Mouse (Mus musculus) hematopoietic stem cell, adult 5-6 weeks (primary cell): ENCODE data around the gene Osbpl8. TPM values are rescaled to one million over a fixed set of nuclear protein-coding genes. Genes with fewer than 3 reads are reported as not detected.
A peak's percentile ranks its signal among the peaks of the same experiment; 100 is the strongest.

Experiments used
- ATAC-seq, 2 experiments: fragments of 125-278 bp in 1 of 2; replicated peaks in 1 of 2; 2 replicates each; pipeline ENCODE4 v1.8.0; 2016 to 2017; ENCODE audit warnings: inconsistent platforms in 2 of 2, mild to moderate bottlenecking in 2 of 2, moderate number of reproducible peaks in 2 of 2, low read depth in 1 of 2, moderate TSS enrichment in 1 of 2; ENCODE audit not compliant: low FRiP score in 2 of 2, poor library complexity in 2 of 2, severe bottlenecking in 2 of 2, insufficient read depth in 1 of 2, low TSS enrichment in 1 of 2
- total RNA-seq: library from RNA; stranded (forward); fragments of 172-1452, 232-1000 nt; gene quantifications from 2 replicates; pipeline ENCODE4 v1.2.3, GENCODE M21; 2017

Osbpl8 gene
- total RNA-seq, 1 experiment from 2014 or later: 162 TPM

GRCm38 (mm10) chr10:111137905-111138304 is 26.6 kb upstream of the Osbpl8 start:
- ATAC-seq: no peak

- no peak for ATAC-seq
Measured at GRCm38 (mm10) chr10:111139170-111139569, 25.4 kb upstream of the Osbpl8 start.

- no peak for ATAC-seq
Measured at GRCm38 (mm10) chr10:111139881-111140280, 24.7 kb upstream of the Osbpl8 start.

GRCm38 (mm10) chr10:111144371-111144959 is 20.1 kb upstream of the Osbpl8 start:
- ATAC-seq: no peak

- no peak for ATAC-seq
Measured at GRCm38 (mm10) chr10:111149761-111150160, 14.8 kb upstream of the Osbpl8 start.

GRCm38 (mm10) chr10:111155065-111155464 is 9.5 kb upstream of the Osbpl8 start:
- no peak for ATAC-seq

GRCm38 (mm10) chr10:111155571-111155970 is 9.0 kb upstream of the Osbpl8 start:
- no peak for ATAC-seq

GRCm38 (mm10) chr10:111156394-111157190 is 8.0 kb upstream of the Osbpl8 start:
- no peak for ATAC-seq

- 0 out of 4 replicates have a peak, but pooled peaks of 1 of the 2 experiments have one; percentile 46 for ATAC-seq
Measured at GRCm38 (mm10) chr10:111157241-111157659, 7.3 kb upstream of the Osbpl8 start.

- ATAC-seq: no peak
Measured at GRCm38 (mm10) chr10:111159789-111160522, 4.6 kb upstream of the Osbpl8 start.

- ATAC-seq: no peak
Measured at GRCm38 (mm10) chr10:111160540-111160939, 4.0 kb upstream of the Osbpl8 start.

- ATAC-seq: no peak
Measured at GRCm38 (mm10) chr10:111161373-111161772, 3.2 kb upstream of the Osbpl8 start.

- ATAC-seq: no peak
Measured at GRCm38 (mm10) chr10:111163025-111163424, 1.5 kb upstream of the Osbpl8 start.

GRCm38 (mm10) chr10:111163601-111164240 is 831 bp upstream of the Osbpl8 start:
- ATAC-seq: no peak

- peak; percentile 71 for ATAC-seq
Measured at GRCm38 (mm10) chr10:111165219-111165981, 848 bp downstream of the Osbpl8 start.

GRCm38 (mm10) chr10:111166057-111166841 is 1.7 kb downstream of the Osbpl8 start:
- ATAC-seq: no peak
